Mouse (Mus musculus) A20 (cell line): ENCODE data around the gene Ugt1a1.

Source experiments
- DNase-seq: peaks from one replicate; pipeline ENCODE4 v3.0.0-alpha.2; 2011; ENCODE audit warnings: low read depth, low spot score

Gene Ugt1a1

GRCm38 (mm10) chr1:88234248-88234610 lies 22.5 kb downstream of the Ugt1a1 start:
- DNase-seq = no peak

GRCm38 (mm10) chr1:88234646-88235045 lies 22.9 kb downstream of the Ugt1a1 start:
- DNase-seq = no peak

GRCm38 (mm10) chr1:88235046-88235893 lies 23.5 kb downstream of the Ugt1a1 start:
- DNase-seq = no peak

- DNase-seq = no peak
These were observed 24.2 kb downstream of the Ugt1a1 start for GRCm38 (mm10) chr1:88235894-88236415.

- DNase-seq = no peak
These were observed 25.6 kb downstream of the Ugt1a1 start for GRCm38 (mm10) chr1:88237311-88237710.

GRCm38 (mm10) chr1:88238771-88239170 lies 27.0 kb downstream of the Ugt1a1 start:
- no peak for DNase-seq

GRCm38 (mm10) chr1:88240072-88240471 lies 28.3 kb downstream of the Ugt1a1 start:
- DNase-seq = no peak

GRCm38 (mm10) chr1:88240579-88240978 lies 28.8 kb downstream of the Ugt1a1 start:
- DNase-seq = no peak

GRCm38 (mm10) chr1:88243861-88244260 lies 32.1 kb downstream of the Ugt1a1 start:
- DNase-seq = no peak

GRCm38 (mm10) chr1:88245881-88246280 lies 34.1 kb downstream of the Ugt1a1 start:
- no peak for DNase-seq

GRCm38 (mm10) chr1:88246386-88246785 lies 34.6 kb downstream of the Ugt1a1 start:
- DNase-seq = no peak

GRCm38 (mm10) chr1:88247660-88248059 lies 35.9 kb downstream of the Ugt1a1 start:
- DNase-seq = no peak

- DNase-seq = no peak
These were observed 36.9 kb downstream of the Ugt1a1 start for GRCm38 (mm10) chr1:88248658-88249057.

GRCm38 (mm10) chr1:88249596-88249995 lies 37.8 kb downstream of the Ugt1a1 start:
- DNase-seq = no peak

GRCm38 (mm10) chr1:88250023-88250422 lies 38.3 kb downstream of the Ugt1a1 start:
- DNase-seq = no peak

GRCm38 (mm10) chr1:88253106-88253505 lies 41.3 kb downstream of the Ugt1a1 start:
- peak; percentile 86 for DNase-seq

GRCm38 (mm10) chr1:88253540-88253939 lies 41.8 kb downstream of the Ugt1a1 start:
- no peak for DNase-seq

- DNase-seq = no peak
These were observed 43.2 kb downstream of the Ugt1a1 start for GRCm38 (mm10) chr1:88254793-88255465.

- no peak for DNase-seq
These were observed 43.7 kb downstream of the Ugt1a1 start for GRCm38 (mm10) chr1:88255466-88255857.

- DNase-seq = no peak
These were observed 44.4 kb downstream of the Ugt1a1 start for GRCm38 (mm10) chr1:88255989-88256754.

- DNase-seq = no peak
These were observed 45.3 kb downstream of the Ugt1a1 start for GRCm38 (mm10) chr1:88256886-88257663.
